Mouse (Mus musculus): ENCODE data around the gene Zfp704.

Zfp704 gene

GRCm38 (mm10) chr3:9519491-9519890, 90.4 kb downstream of the Zfp704 start:
- no peak for DNase-seq (ENCODE audit: low read depth, low spot score)

GRCm38 (mm10) chr3:9518936-9519335, 90.9 kb downstream of the Zfp704 start:
- DNase-seq (ENCODE audit: low read depth, low spot score) = peak; percentile 60

GRCm38 (mm10) chr3:9516119-9516855, 93.6 kb downstream of the Zfp704 start:
- no peak for DNase-seq (ENCODE audit: low read depth, low spot score)

- peak; percentile 54 for DNase-seq (ENCODE audit: low read depth, low spot score)
Observed at GRCm38 (mm10) chr3:9515527-9515926, 94.4 kb downstream of the Zfp704 start.

GRCm38 (mm10) chr3:9513703-9514110, 96.2 kb downstream of the Zfp704 start:
- no peak for DNase-seq (ENCODE audit: low read depth, low spot score)

- no peak for DNase-seq (ENCODE audit: low read depth, low spot score)
Observed at GRCm38 (mm10) chr3:9512199-9512598, 97.7 kb downstream of the Zfp704 start.

DNA sequence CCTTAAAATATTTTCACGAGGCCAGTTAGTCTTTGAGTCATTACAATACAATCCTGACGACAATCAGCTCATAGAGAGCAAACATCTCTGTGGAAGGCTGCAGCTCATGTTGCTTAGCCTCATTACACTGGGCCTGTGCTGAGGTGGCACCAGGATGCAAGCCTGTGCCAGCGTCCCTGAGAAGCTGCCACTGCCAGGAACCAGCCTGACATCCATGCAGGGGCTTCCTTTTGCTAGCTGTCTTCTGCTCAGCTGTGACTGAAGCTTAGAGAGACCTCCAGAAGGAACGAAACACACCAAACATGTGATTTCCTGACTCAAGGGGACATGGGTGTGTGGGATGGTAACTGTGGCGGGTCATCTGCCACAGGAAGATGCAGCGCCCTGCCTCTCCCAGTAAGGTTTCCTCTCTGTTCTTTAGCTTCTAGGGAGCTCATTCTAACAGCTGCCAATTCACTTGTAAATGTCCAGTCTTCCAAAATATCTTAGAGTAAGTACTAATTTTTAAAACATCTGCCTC, 104.1 kb downstream of the Zfp704 start:
- no peak for DNase-seq (ENCODE audit: low read depth, low spot score)

DNA sequence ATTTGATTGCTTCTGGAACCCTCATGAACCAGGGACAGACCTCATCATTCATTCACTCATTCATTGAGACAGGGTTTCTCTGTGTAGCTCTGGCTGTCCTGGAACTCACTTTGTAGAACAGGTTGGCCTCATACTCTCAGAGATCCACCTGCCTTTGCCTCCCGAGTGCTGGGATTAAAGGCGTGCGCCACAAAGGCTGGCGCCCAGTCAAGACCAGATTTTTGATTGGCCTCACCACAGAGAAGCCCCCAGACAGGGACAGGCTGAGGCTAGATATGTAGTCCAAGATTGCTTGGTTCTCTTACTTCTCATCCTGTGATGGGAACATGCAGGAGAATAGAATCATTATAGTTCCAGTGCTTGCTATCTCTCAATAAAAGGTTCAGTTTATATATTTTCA, 105.5 kb downstream of the Zfp704 start:
- no peak for DNase-seq (ENCODE audit: low read depth, low spot score)

DNA sequence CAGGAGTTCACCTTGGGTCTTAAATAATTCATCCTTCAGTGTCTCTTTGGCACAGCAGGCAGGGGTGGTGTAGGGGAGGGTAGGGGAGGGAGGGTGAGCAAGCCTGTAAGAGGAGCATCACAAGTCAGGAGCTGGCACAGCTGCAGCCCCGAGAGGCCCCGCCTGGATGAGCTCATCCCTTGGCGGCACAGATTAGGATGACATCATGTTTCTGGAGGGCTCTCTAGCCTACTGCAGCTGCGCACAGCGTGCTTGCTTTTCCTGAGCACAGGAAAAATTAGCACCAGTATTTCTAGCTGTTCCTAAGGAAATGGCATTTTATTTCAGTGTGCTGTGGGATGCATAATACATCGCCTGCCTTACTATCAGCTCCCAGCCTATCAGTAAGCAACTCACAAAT, 109.2 kb downstream of the Zfp704 start:
- DNase-seq (ENCODE audit: low read depth, low spot score) = peak; percentile 60

DNA sequence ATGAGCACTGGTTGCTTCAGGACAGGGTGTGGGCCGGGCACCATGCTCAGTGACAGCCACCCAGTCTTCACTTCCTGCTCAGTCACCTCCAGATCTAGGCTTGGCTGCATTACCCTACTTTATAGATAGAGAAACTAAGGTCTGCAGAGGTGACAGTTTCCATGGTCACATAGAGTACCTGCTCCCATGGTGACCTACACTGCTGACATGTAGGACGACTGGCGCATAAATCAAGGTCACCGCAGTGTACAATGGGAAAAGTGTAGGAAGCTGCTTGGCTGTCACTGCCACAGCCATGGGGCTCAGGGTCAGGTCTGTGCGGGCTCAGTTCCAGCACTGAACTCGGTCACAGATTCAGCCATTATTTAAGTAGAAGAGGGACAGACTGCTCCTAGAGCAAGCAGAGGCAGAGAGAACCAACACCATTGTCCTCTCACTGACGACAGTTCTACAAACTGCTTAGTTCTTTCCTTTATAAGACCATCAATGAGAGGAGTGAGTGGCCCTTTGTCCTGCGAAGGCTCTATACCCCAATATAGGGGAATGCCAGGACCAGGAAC, 109.8 kb downstream of the Zfp704 start:
- peak; percentile 42 for DNase-seq (ENCODE audit: low read depth, low spot score)

DNA sequence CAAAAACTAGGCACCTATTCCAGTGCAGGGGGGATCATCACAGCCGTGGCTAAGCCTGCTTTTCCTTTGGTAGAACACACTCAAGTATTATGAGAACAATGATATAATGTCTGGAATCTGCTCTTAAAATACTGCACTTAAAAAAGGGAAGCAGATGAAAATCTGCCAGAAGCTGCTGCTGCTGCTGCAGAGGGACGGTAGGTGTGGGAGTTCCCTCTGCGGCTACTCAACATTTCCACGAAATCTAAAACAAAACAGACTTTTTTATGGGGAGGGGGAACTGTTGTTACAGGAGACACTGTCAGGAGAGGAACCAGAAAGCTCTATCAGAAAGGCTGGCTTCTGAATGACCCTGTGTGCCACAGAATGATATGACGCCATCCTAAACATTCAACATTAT, 110.4 kb downstream of the Zfp704 start:
- no peak for DNase-seq (ENCODE audit: low read depth, low spot score)

- no peak for DNase-seq (ENCODE audit: low read depth, low spot score)
Observed at GRCm38 (mm10) chr3:9497260-9497659, 112.6 kb downstream of the Zfp704 start.

DNA sequence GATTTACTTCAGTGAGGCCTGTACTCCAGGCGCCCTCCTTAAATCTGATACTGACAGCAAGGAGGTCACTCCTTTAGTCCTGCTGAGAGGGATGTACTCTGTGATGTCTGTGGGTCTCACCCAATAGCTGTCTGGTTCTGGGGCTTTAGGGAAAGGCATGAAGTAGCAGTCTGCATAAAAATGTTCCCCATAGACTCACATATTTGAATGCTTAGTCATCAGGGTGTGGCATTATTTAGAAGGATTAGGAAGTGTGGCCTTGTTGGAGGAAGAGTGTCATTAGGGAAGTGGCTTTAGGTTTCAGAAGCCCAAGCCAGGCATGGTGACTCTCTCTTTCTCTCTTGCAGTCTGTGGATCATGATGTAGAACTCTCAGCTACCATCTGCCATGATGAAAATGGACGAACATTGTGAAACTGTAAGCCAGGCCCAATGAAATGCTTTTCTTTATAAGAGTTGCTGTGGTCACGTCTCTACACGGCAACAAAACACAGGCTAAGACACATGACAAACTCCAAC, 118.1 kb downstream of the Zfp704 start:
- peak; percentile 90 for DNase-seq (ENCODE audit: low read depth, low spot score)

DNA sequence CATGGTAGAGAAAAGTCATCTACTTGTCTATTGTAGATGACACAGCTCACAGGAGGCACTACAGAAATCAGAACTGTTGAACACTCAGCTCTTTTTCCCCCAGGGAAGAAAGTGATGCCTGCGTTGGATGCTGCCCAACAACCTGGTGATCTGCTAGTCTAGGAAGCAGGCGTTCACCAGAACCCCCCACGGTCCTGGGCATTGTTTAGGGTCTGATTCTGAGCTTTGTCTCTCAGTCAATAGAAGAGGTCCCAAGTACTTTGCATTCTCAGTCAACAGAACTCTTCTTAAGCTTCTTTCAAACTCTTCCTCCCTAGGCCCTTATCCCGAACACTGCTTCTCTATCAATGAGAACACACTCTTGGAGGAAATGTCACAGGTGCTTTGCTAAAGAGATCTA, 122.2 kb downstream of the Zfp704 start:
- peak; percentile 78 for DNase-seq (ENCODE audit: low read depth, low spot score)

DNA sequence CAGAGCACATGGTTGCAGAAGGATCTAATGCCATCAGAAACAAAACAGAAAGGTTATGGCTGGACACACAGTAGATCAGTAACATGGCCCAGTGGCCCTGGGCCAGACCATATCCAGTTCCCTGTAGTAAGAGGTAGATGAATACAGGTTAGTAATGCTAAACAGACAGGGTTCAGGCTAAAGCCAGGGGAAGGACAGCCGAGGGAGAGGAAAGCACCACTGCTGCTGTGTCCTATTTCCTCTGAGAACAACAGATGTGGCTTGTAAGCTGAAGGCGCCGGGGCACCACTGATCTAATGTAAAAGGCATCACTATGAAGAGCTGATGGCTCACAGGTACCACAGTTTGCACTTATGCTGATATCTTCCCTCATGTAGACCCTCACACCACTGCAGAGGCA, 124.4 kb downstream of the Zfp704 start:
- DNase-seq (ENCODE audit: low read depth, low spot score) = no peak

GRCm38 (mm10) chr3:9481956-9482355, 127.9 kb downstream of the Zfp704 start:
- DNase-seq (ENCODE audit: low read depth, low spot score) = no peak

- no peak for DNase-seq (ENCODE audit: low read depth, low spot score)
Observed at GRCm38 (mm10) chr3:9481358-9481757, 128.5 kb downstream of the Zfp704 start.

DNA sequence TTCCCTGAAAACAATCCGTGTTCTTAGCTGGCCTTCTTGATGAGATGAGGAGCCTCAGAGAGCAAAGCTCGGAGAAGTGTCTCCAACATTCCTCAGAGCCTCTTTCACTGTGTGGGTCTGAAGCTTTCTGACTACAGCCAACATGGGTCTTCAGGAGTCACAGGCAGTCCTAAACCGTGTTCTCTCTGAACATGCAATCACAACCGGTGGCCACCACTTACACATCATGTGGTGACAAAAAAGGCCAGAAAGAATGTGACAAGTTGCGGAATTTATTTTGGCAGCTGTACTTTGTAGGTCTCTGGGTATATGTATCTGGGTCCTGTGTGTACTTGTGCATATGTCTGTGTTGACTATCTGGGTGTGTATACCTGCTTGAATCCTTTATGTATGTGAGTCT, 128.9 kb downstream of the Zfp704 start:
- no peak for DNase-seq (ENCODE audit: low read depth, low spot score)

GRCm38 (mm10) chr3:9477386-9477785, 132.5 kb downstream of the Zfp704 start:
- no peak for DNase-seq (ENCODE audit: low read depth, low spot score)

GRCm38 (mm10) chr3:9476336-9476735, 133.5 kb downstream of the Zfp704 start:
- DNase-seq (ENCODE audit: low read depth, low spot score) = no peak

DNA sequence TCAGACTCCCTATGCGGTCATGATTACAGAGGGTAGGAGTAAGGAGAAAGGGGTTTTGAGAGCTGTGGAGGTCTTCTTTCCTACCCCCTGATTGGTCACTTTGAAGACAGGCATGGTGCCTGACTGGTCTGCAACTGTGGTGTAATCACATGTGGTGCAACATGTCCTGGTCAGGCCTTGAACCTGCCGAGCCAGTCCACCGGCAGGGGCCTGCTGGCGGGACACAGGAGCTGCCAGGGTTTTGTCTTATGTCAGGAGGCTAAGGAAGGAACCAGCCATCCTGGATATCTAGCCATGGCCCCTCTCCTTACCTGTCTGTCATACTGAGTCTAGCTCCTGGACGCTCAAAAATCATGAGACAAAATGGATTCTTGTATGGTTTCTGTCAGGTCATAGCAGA, 134.4 kb downstream of the Zfp704 start:
- no peak for DNase-seq (ENCODE audit: low read depth, low spot score)

GRCm38 (mm10) chr3:9474331-9474730, 135.6 kb downstream of the Zfp704 start:
- no peak for DNase-seq (ENCODE audit: low read depth, low spot score)

- DNase-seq (ENCODE audit: low read depth, low spot score) = peak; percentile 66
Observed at GRCm38 (mm10) chr3:9466287-9466686, 143.6 kb downstream of the Zfp704 start.
